Mouse (Mus musculus): ENCODE measurements around the gene Igf2r.

DNA sequence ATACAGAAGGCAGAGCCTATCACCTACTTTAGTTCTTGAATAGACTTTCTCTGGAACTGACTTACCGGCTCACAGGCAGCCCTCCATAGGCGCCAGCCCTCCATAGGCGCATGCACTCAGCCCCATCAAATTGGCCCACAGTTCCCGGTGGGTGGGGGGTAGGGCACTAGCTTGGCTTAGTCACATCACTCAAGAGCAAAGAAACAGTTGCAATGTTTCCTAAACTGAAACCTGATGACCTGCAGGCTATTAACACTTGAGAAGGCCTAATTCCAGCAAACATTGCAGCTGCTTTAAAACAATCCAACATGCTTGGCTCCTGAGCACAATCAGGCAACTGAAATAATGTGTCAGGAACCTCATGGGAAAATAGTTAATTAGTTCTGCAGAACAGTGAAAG is 18.2 kb downstream of the Igf2r start:
- TF ChIP-seq CTCF (IDR thresholded peaks at IDR 0.05; ENCODE audit: low read depth, low read length) (no peak), TAL1 (conservative IDR thresholded peaks at IDR 0.05; ENCODE audit: low read depth, low read length) (no peak), POLR2AphosphoS5 (IDR thresholded peaks at IDR 0.05; ENCODE audit: insufficient replicate concordance, low read depth, low read length) (no peak)

Data from G1E (cell line).